Mouse (Mus musculus): ENCODE measurements at regions not wholly inside any gene's neighbourhood (a gene's known extent, or its start where the extent isn't known, plus 50 kb on each side); places are given as distances from the start of the nearest gene placed in this dataset.

- Histone ChIP-seq H3K4me1 (ENCODE audit: control insufficient read depth, insufficient read depth, low read length) (no peaks in the 10 kb centered on the region), H3K27ac (ENCODE audit: insufficient read depth, low read length) (no peak overlapping the region), H3K36me3 (ENCODE audit: control insufficient read depth, insufficient read depth, low read length, poor library complexity, severe bottlenecking) (no peaks in the 10 kb centered on the region), H3K9me3 (replicated peaks; ENCODE audit: control insufficient read depth, insufficient read depth, low read length, poor library complexity, severe bottlenecking) (no peaks in the 10 kb centered on the region), H3K27me3 (ENCODE audit: control insufficient read depth, insufficient read depth, low read length, poor library complexity, severe bottlenecking) (no peaks in the 10 kb centered on the region), H3K4me3 (ENCODE audit: low read depth, low read length) (no peak overlapping the region), H3K9ac (ENCODE audit: low read depth, poor library complexity, severe bottlenecking) (no peak overlapping the region)
- TF ChIP-seq EP300 (IDR thresholded peaks at IDR 0.05; ENCODE audit: insufficient read depth, low read depth, low read length) (no peak), POLR2A (IDR thresholded peaks at IDR 0.05; ENCODE audit: insufficient read depth, low read length) (no peak)
Observed at GRCm38 (mm10) chr14:114837652-114838276, 254.3 kb upstream of the Gpc5 start.

DNA sequence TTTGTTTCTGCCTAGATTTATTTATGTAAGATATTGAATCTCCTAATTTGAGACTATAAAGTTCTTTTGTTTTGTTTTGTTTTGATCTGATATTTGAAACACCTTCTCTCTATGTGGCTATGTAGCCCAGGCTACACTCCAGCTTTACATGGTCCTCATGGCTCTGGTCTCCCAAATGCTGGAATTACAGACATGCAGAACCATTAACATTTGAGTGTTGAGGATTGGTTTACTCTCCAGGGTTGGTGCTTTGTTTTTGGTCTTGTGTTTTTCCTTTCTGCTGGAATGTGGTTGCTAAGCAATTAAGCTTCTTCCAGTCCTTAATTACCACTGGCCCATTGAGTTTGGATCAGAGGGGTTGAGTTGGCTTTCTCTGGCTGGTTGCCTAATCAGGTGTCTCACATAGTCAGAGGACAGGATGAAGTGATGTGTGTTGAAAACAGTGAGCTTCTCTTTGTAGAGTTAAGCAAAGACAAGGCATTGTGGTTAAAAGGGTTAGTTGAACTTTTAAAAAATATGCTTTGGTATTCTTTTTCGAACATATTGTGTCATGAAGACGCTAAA, 252.6 kb upstream of the Gpc5 start:
- Histone ChIP-seq H3K9me3 (replicated peaks; ENCODE audit: control insufficient read depth, insufficient read depth, low read length, poor library complexity, severe bottlenecking) (no peaks in the 10 kb centered on the region), H3K4me1 (ENCODE audit: control insufficient read depth, insufficient read depth, low read length) (no peaks in the 10 kb centered on the region), H3K27ac (ENCODE audit: insufficient read depth, low read length) (no peak overlapping the region), H3K9ac (ENCODE audit: low read depth, poor library complexity, severe bottlenecking) (no peak overlapping the region), H3K36me3 (ENCODE audit: control insufficient read depth, insufficient read depth, low read length, poor library complexity, severe bottlenecking) (no peaks in the 10 kb centered on the region), H3K27me3 (ENCODE audit: control insufficient read depth, insufficient read depth, low read length, poor library complexity, severe bottlenecking) (no peaks in the 10 kb centered on the region), H3K4me3 (ENCODE audit: low read depth, low read length) (no peak overlapping the region)
- no peak for TF ChIP-seq CTCF (IDR thresholded peaks at IDR 0.05; ENCODE audit: low read depth, low read length)
- no peak for TF ChIP-seq POLR2A (IDR thresholded peaks at IDR 0.05; ENCODE audit: insufficient read depth, low read length)
- TF ChIP-seq EP300 (IDR thresholded peaks at IDR 0.05; ENCODE audit: insufficient read depth, low read depth, low read length), result no peak

GRCm38 (mm10) chr14:114840766-114841165, 251.2 kb upstream of the Gpc5 start:
- TF ChIP-seq CTCF (IDR thresholded peaks at IDR 0.05; ENCODE audit: low read depth, low read length) (no peak), EP300 (IDR thresholded peaks at IDR 0.05; ENCODE audit: insufficient read depth, low read depth, low read length) (no peak)
- Histone ChIP-seq H3K9ac (ENCODE audit: low read depth, poor library complexity, severe bottlenecking) (no peak overlapping the region), H3K4me1 (ENCODE audit: control insufficient read depth, insufficient read depth, low read length) (no peaks in the 10 kb centered on the region), H3K4me3 (ENCODE audit: low read depth, low read length) (no peak overlapping the region), H3K36me3 (ENCODE audit: control insufficient read depth, insufficient read depth, low read length, poor library complexity, severe bottlenecking) (no peaks in the 10 kb centered on the region), H3K27me3 (ENCODE audit: control insufficient read depth, insufficient read depth, low read length, poor library complexity, severe bottlenecking) (no peaks in the 10 kb centered on the region), H3K27ac (ENCODE audit: insufficient read depth, low read length) (no peak overlapping the region), H3K9me3 (replicated peaks; ENCODE audit: control insufficient read depth, insufficient read depth, low read length, poor library complexity, severe bottlenecking) (no peaks in the 10 kb centered on the region)

DNA sequence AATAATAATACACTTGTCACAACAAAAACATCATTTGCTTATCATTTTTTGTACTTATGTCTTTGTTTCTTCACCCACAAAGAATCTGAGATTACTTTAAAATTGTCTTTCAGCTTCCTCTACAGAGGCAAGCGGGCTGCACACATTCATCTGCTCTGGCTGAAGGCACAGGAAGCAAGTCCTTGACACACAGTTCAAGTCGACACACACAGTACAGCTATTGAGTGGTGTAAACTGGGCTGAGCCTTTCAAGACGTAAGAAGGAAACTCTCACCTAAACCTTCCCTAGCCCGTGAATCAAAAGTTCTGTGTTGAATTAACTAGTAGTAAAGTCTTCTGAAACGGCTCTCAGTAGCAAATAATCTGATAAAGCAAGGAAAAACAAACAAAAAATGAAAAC, 250.5 kb upstream of the Gpc5 start:
- Histone ChIP-seq H3K27me3 (ENCODE audit: control insufficient read depth, insufficient read depth, low read length, poor library complexity, severe bottlenecking) (no peaks in the 10 kb centered on the region), H3K4me3 (ENCODE audit: low read depth, low read length) (no peak overlapping the region), H3K27ac (ENCODE audit: insufficient read depth, low read length) (no peak overlapping the region), H3K4me1 (ENCODE audit: control insufficient read depth, insufficient read depth, low read length) (no peaks in the 10 kb centered on the region), H3K9ac (ENCODE audit: low read depth, poor library complexity, severe bottlenecking) (no peak overlapping the region), H3K9me3 (replicated peaks; ENCODE audit: control insufficient read depth, insufficient read depth, low read length, poor library complexity, severe bottlenecking) (no peaks in the 10 kb centered on the region), H3K36me3 (ENCODE audit: control insufficient read depth, insufficient read depth, low read length, poor library complexity, severe bottlenecking) (no peaks in the 10 kb centered on the region)
- TF ChIP-seq CTCF (IDR thresholded peaks at IDR 0.05; ENCODE audit: low read depth, low read length) (no peak), POLR2A (IDR thresholded peaks at IDR 0.05; ENCODE audit: insufficient read depth, low read length) (no peak), EP300 (IDR thresholded peaks at IDR 0.05; ENCODE audit: insufficient read depth, low read depth, low read length) (no peak)

DNA sequence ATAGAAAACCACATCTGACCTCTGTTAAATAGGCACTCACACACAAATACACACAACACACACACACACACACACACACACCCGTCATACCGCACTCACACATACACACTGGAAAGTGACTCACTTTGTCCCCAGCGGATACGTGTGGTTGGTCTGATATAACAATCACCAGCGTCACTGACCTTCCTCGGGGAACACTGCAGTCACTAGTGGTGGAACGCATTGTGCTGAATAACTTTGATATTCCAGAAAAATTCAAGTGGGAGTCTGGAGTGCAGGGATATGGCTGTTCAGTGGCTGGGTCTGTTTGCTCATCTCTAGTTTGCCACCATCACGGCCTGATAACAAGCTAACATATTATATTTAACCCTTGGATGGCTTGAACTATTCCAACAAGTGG, 249.7 kb upstream of the Gpc5 start:
- H3K9me3 ChIP-seq (replicated peaks; ENCODE audit: control insufficient read depth, insufficient read depth, low read length, poor library complexity, severe bottlenecking), result no peaks in the 10 kb centered on the region
- H3K4me1 ChIP-seq (ENCODE audit: control insufficient read depth, insufficient read depth, low read length), result no peaks in the 10 kb centered on the region
- H3K9ac ChIP-seq (ENCODE audit: low read depth, poor library complexity, severe bottlenecking), result no peak overlapping the region
- H3K27ac ChIP-seq (ENCODE audit: insufficient read depth, low read length), result no peak overlapping the region
- no peaks in the 10 kb centered on the region; the same call in 1 of the 2 replicates for H3K27me3 ChIP-seq (ENCODE audit: control insufficient read depth, insufficient read depth, low read length, poor library complexity, severe bottlenecking)
- TF ChIP-seq POLR2A (IDR thresholded peaks at IDR 0.05; ENCODE audit: insufficient read depth, low read length) (no peak), EP300 (IDR thresholded peaks at IDR 0.05; ENCODE audit: insufficient read depth, low read depth, low read length) (no peak), CTCF (IDR thresholded peaks at IDR 0.05; ENCODE audit: low read depth, low read length) (no peak)
- H3K36me3 ChIP-seq (ENCODE audit: control insufficient read depth, insufficient read depth, low read length, poor library complexity, severe bottlenecking), result no peaks in the 10 kb centered on the region
- H3K4me3 ChIP-seq (ENCODE audit: low read depth, low read length), result no peak overlapping the region

GRCm38 (mm10) chr14:114843105-114843743, 248.8 kb upstream of the Gpc5 start:
- Histone ChIP-seq H3K27ac (ENCODE audit: insufficient read depth, low read length) (no peak overlapping the region), H3K36me3 (ENCODE audit: control insufficient read depth, insufficient read depth, low read length, poor library complexity, severe bottlenecking) (no peaks in the 10 kb centered on the region), H3K9me3 (replicated peaks; ENCODE audit: control insufficient read depth, insufficient read depth, low read length, poor library complexity, severe bottlenecking) (no peaks in the 10 kb centered on the region), H3K4me3 (ENCODE audit: low read depth, low read length) (no peak overlapping the region), H3K9ac (ENCODE audit: low read depth, poor library complexity, severe bottlenecking) (no peak overlapping the region), H3K27me3 (ENCODE audit: control insufficient read depth, insufficient read depth, low read length, poor library complexity, severe bottlenecking) (no peaks in the 10 kb centered on the region; the same call in 1 of the 2 replicates), H3K4me1 (ENCODE audit: control insufficient read depth, insufficient read depth, low read length) (no peaks in the 10 kb centered on the region)
- TF ChIP-seq CTCF (IDR thresholded peaks at IDR 0.05; ENCODE audit: low read depth, low read length) (no peak), POLR2A (IDR thresholded peaks at IDR 0.05; ENCODE audit: insufficient read depth, low read length) (no peak), EP300 (IDR thresholded peaks at IDR 0.05; ENCODE audit: insufficient read depth, low read depth, low read length) (no peak)
